18 mouse cellular contexts compared by ENCODE assay signal in the genomic region with DNA sequence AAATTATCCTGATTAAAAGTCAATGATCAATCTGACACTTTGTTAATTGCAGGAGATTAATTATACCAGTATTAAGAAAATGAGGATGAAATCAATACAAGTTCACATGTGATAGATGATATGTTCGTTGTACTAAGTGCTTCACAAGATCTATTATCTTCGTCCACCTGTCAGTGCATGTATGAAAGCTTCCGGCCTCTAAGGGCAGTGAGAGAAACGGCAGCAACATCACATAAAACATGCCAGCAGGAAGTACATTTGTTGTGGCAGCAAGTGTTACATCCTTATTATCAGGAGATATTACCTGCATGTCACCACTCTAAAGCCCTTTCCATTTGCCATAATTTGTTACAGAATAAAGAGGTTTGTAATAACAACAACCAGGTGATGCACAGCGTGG.
DNase-seq lines count a peak whose midpoint lies in the region; ATAC-seq and TF ChIP-seq lines count a peak whose summit lies in the region.
"Had no signal": no experiment of that assay in that cellular context is flagged by ENCODE, and none has a peak within 500 bp of the region (broad histone marks: within the 10 kb centered on the region; RNA-seq: fewer than 3 reads in every experiment).

No protein-coding gene starts in this region.

- H3K9me3 ChIP-seq in midbrain, embryonic 14.5 days (ENCODE audit: control insufficient read depth, low read length), result no peaks in the 10 kb centered on the region
- no peaks in the 10 kb centered on the region for H3K9me3 ChIP-seq in midbrain, embryonic 10.5 days (replicated peaks)
- no peaks in the 10 kb centered on the region for H3K9me3 ChIP-seq in neural tube, embryonic 13.5 days
- H3K9me3 ChIP-seq: embryonic facial prominence, embryonic 15.5 days; forebrain, embryonic 10.5 days; heart, embryonic 12.5 days; hindbrain, embryonic 15.5 days had no signal

- no peak for TF ChIP-seq POLR2A in brain, embryonic 14.5 days (IDR thresholded peaks at IDR 0.05; ENCODE audit: borderline replicate concordance, extremely low read depth, insufficient read depth, insufficient read length, poor library complexity, severe bottlenecking)

- WGBS in midbrain, embryonic 14.5 days, result 66% methylated on average over 5 of the region's 5 CpGs
- 91% methylated on average over 5 of the region's 5 CpGs for WGBS in midbrain, embryonic 10.5 days
- 48% methylated on average over 5 of the region's 5 CpGs for WGBS in neural tube, embryonic 13.5 days

- H3K4me3 ChIP-seq in midbrain, embryonic 14.5 days (replicated peaks; ENCODE audit: low read depth, low read length), result no peak overlapping the region
- H3K4me3 ChIP-seq in midbrain, embryonic 10.5 days, result no peak overlapping the region
- no peak overlapping the region for H3K4me3 ChIP-seq in neural tube, embryonic 13.5 days
- H3K4me3 ChIP-seq: embryonic facial prominence, embryonic 15.5 days; erythroblast, embryonic 14.5 days; forebrain, embryonic 10.5 days; gastrocnemius, adult 2 months; heart, embryonic 12.5 days; hindbrain, embryonic 15.5 days had no signal

- no peaks in the 10 kb centered on the region for H3K36me3 ChIP-seq in midbrain, embryonic 14.5 days (ENCODE audit: control insufficient read depth, insufficient read depth, low read length)
- no peaks in the 10 kb centered on the region for H3K36me3 ChIP-seq in midbrain, embryonic 10.5 days
- no peaks in the 10 kb centered on the region for H3K36me3 ChIP-seq in neural tube, embryonic 13.5 days
- H3K36me3 ChIP-seq: embryonic facial prominence, embryonic 15.5 days; forebrain, embryonic 10.5 days; heart, embryonic 12.5 days; hindbrain, embryonic 15.5 days had no signal

- no peaks in the 10 kb centered on the region for H3K27me3 ChIP-seq in midbrain, embryonic 14.5 days (ENCODE audit: control insufficient read depth, insufficient read depth, low read length)
- no peaks in the 10 kb centered on the region for H3K27me3 ChIP-seq in midbrain, embryonic 10.5 days (ENCODE audit: low read depth, poor library complexity, severe bottlenecking)
- H3K27me3 ChIP-seq in neural tube, embryonic 13.5 days, result no peaks in the 10 kb centered on the region
- H3K27me3 ChIP-seq: embryonic facial prominence, embryonic 15.5 days; heart, embryonic 12.5 days; hindbrain, embryonic 15.5 days had no signal

- peak; percentile 34 for DNase-seq in midbrain, embryonic 14.5 days
- DNase-seq in midbrain, embryonic 10.5 days (ENCODE audit: low spot score), result no peak
- DNase-seq in brain, embryonic 14.5 days (ENCODE audit: low read depth), result peak; percentile 43
- peak; percentile 5 for DNase-seq in retina, postnatal 1 day
- no peak for DNase-seq in heart, postnatal 25 days (ENCODE audit: low spot score)
- DNase-seq: adrenal gland, adult 2 months; adrenal gland, postnatal 25 days; embryo, embryonic 11 days; gastrocnemius, adult 2 months; gastrocnemius, postnatal 25 days; heart, postnatal 36 days had no signal

- H3K4me1 ChIP-seq in midbrain, embryonic 14.5 days (ENCODE audit: control insufficient read depth, insufficient read depth, low read length), result no peaks in the 10 kb centered on the region
- no peaks in the 10 kb centered on the region for H3K4me1 ChIP-seq in midbrain, embryonic 10.5 days
- peaks cover 4% of the 10 kb centered on the region; the same call in 1 of the 2 replicates for H3K4me1 ChIP-seq in neural tube, embryonic 13.5 days (replicated peaks)
- H3K4me1 ChIP-seq: embryonic facial prominence, embryonic 15.5 days; forebrain, embryonic 10.5 days; heart, embryonic 12.5 days; hindbrain, embryonic 15.5 days had no signal

- intact Hi-C loops in heart, postnatal 25 days (cut with DNase I), result no loop called here

- no peak for ATAC-seq in midbrain, embryonic 14.5 days (ENCODE audit: low FRiP score, low TSS enrichment)
- ATAC-seq in neural tube, embryonic 13.5 days (ENCODE audit: low read depth), result peak; percentile 40
- ATAC-seq: forebrain, embryonic 14.5 days had no signal

- no peak overlapping the region for H3K9ac ChIP-seq in midbrain, embryonic 14.5 days (replicated peaks; ENCODE audit: low read length)
- no peak overlapping the region for H3K9ac ChIP-seq in neural tube, embryonic 13.5 days
- H3K9ac ChIP-seq: embryonic facial prominence, embryonic 15.5 days; heart, embryonic 12.5 days; hindbrain, embryonic 15.5 days had no signal

- no peak for TF ChIP-seq CTCF in brain, embryonic 14.5 days (IDR thresholded peaks at IDR 0.05; ENCODE audit: borderline replicate concordance, extremely low read depth, insufficient read depth, insufficient read length)

- H3K27ac ChIP-seq in midbrain, embryonic 14.5 days (replicated peaks; ENCODE audit: low read depth, low read length), result no peak overlapping the region
- H3K27ac ChIP-seq in midbrain, embryonic 10.5 days (replicated peaks), result no peak overlapping the region
- H3K27ac ChIP-seq in neural tube, embryonic 13.5 days (replicated peaks), result no peak overlapping the region
- H3K27ac ChIP-seq: embryonic facial prominence, embryonic 15.5 days; forebrain, embryonic 10.5 days; gastrocnemius, adult 2 months; hindbrain, embryonic 15.5 days had no signal

- H3K4me2 ChIP-seq in midbrain, embryonic 14.5 days (ENCODE audit: low read length), result no peak overlapping the region
- H3K4me2 ChIP-seq in neural tube, embryonic 13.5 days, result no peak overlapping the region
- H3K4me2 ChIP-seq: embryonic facial prominence, embryonic 15.5 days; heart, embryonic 12.5 days; hindbrain, embryonic 15.5 days had no signal

Comparison
In these comparisons a context has a peak if more than half of its experiments do, and no peak if none do; other contexts are left out.
1. DNase-seq: peak in midbrain, embryonic 14.5 days (single experiment), brain, embryonic 14.5 days (single experiment) and retina, postnatal 1 day (single experiment); none in midbrain, embryonic 10.5 days (single experiment) and heart, postnatal 25 days (single experiment).